Mouse (Mus musculus): ENCODE measurements at regions not wholly inside any gene's neighbourhood (a gene's known extent, or its start where the extent isn't known, plus 50 kb on each side); places are given as distances from the start of the nearest gene placed in this dataset.

DNA sequence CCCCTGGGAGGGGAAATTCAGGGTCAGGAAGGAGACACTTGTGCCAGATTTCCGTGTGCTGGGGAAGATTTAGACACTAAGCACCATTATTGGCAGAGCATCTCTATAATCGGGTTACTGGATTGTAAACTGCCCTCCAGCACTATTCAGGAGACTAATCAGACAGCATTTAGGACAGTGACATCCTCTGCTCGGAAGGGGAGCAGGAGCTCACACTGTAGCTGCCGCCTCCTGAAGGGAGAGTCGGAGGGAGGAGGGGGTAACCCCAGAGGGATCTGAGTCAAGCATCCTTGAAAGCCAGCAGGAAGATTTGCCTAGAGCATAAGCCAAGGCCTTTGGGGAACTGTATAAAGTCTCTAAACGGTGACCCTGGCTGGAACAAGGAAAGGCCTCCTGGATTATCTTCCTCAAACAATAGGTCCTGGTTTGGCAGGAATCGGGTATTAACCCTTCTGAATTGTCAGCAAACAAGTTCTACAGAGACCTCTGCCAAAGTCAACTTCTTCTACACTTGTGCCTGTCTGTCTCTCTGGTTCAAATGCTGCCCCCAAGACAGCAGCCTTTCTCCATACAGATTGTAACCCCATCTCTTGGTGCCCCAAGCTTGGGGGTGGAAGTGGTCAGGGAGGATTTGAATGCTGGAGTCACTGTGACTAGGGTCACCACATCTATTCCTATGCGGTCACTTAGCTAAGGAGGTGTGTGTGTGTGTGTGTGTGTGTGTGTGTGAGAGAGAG lies 64.1 kb upstream of the Mrps10 start:
- TF ChIP-seq POLR2A (IDR thresholded peaks at IDR 0.05; ENCODE audit: borderline replicate concordance, insufficient read depth, low read length) (no peak), CTCF (IDR thresholded peaks at IDR 0.05; ENCODE audit: borderline replicate concordance, insufficient read depth, low read depth, low read length) (no peak)
